Mouse (Mus musculus) liver, adult 2 months (tissue): ENCODE data around the gene Mtfr2.

Experiments used
- CTCF ChIP-seq: fragments of 200-500 bp; IDR thresholded peaks from 2 replicates; pipeline ENCODE4 v1.5.1; 2011; ENCODE audit warnings: low read depth, low read length, control low read depth
- POLR2A ChIP-seq: fragments of 200-500 bp; IDR thresholded peaks from 2 replicates; pipeline ENCODE4 v1.6.1; 2011; ENCODE audit warnings: low read length, control low read depth; ENCODE audit not compliant: insufficient read depth; ENCODE audit errors: extremely low read depth

DNA sequence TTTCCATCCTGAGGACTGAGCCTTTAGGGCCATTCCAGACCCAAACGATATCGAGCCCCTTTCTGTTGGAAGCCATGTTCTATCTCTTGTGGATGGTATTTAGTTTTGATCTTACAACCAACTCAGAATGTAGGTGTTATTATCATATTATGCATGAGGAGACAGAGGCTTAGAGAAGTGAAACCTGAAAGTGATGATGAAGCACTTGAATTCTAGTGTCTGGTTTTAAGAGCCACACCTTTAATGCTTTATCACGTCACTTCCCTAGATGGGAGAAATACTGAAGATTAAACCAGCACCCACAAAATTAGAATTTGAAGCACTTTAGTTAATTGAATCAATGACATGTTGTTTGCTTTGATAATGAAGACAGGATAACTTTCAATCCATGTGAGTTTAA, 48.2 kb downstream of the Mtfr2 start:
- TF ChIP-seq POLR2A (no peak), CTCF (no peak)
